Mouse (Mus musculus): ENCODE measurements around the gene Tufm. TPM values are rescaled to one million over a fixed set of nuclear protein-coding genes. Genes with fewer than 3 reads are reported as not detected.

The Tufm gene
- polyA plus RNA-seq, 1 experiment, result 43.5 TPM

- peaks cover 2% of the 10 kb centered on the region; the same call in 1 of the 2 replicates for H3K27me3 ChIP-seq (ENCODE audit: control insufficient read depth, insufficient read depth, low read length)
- peaks cover 10% of the 10 kb centered on the region for H3K4me1 ChIP-seq (ENCODE audit: control insufficient read depth, insufficient read depth, low read length)
- H3K4me3 ChIP-seq (ENCODE audit: control insufficient read depth, low read depth, low read length), result peak overlapping the region; percentile 29
- no peaks in the 10 kb centered on the region for H3K36me3 ChIP-seq (ENCODE audit: control insufficient read depth, insufficient read depth, low read length)
- H3K27ac ChIP-seq (ENCODE audit: control insufficient read depth, insufficient read depth, low read depth, low read length), result no peak overlapping the region
- no peak for TF ChIP-seq POLR2A (IDR thresholded peaks at IDR 0.05; ENCODE audit: control insufficient read depth, low read depth, low read length)
- TF ChIP-seq CTCF (IDR thresholded peaks at IDR 0.05; ENCODE audit: control insufficient read depth, insufficient read depth, insufficient replicate concordance, low read depth, low read length), result no peak
Measured at GRCm38 (mm10) chr7:126536466-126536865, 49.3 kb downstream of the Tufm start.

GRCm38 (mm10) chr7:126537820-126538585 lies 50.8 kb downstream of the Tufm start:
- Histone ChIP-seq H3K36me3 (ENCODE audit: control insufficient read depth, insufficient read depth, low read length) (no peaks in the 10 kb centered on the region), H3K4me3 (ENCODE audit: control insufficient read depth, low read depth, low read length) (no peak overlapping the region), H3K27ac (ENCODE audit: control insufficient read depth, insufficient read depth, low read depth, low read length) (no peak overlapping the region), H3K4me1 (ENCODE audit: control insufficient read depth, insufficient read depth, low read length) (peaks cover 10% of the 10 kb centered on the region), H3K27me3 (ENCODE audit: control insufficient read depth, insufficient read depth, low read length) (peaks cover 2% of the 10 kb centered on the region; the same call in 1 of the 2 replicates)
- TF ChIP-seq CTCF (IDR thresholded peaks at IDR 0.05; ENCODE audit: control insufficient read depth, insufficient read depth, insufficient replicate concordance, low read depth, low read length) (no peak), POLR2A (IDR thresholded peaks at IDR 0.05; ENCODE audit: control insufficient read depth, low read depth, low read length) (no peak)

Other genes starting within 250 kb of the Tufm start
- gene Sbk1, start 214.7 kb upstream of the Tufm start, polyA plus RNA-seq (2012; rRNA removed), result 8.8 and 9.9 TPM in 2 replicates
- gene Lat, start 117.8 kb upstream of the Tufm start, polyA plus RNA-seq (2012; rRNA removed), result 0.53 and 0.57 TPM in 2 replicates
- 30.9 and 44.2 TPM in 2 replicates for gene Spns1, start 109.9 kb upstream of the Tufm start, polyA plus RNA-seq (2012; rRNA removed)
- gene Nfatc2ip, start 90.6 kb upstream of the Tufm start, polyA plus RNA-seq (2012; rRNA removed), result 39.4 and 41.3 TPM in 2 replicates
- gene Cd19, start 72.5 kb upstream of the Tufm start, polyA plus RNA-seq (2012; rRNA removed), result 1.8 TPM in 2 replicates
- gene Rabep2, start 58.6 kb upstream of the Tufm start, polyA plus RNA-seq (2012; rRNA removed), result 17.6 and 17.7 TPM in 2 replicates
- gene Atp2a1, start 24.3 kb upstream of the Tufm start, polyA plus RNA-seq (2012; rRNA removed), result 1.5 and 1.6 TPM in 2 replicates
- 39.2 and 41.1 TPM in 2 replicates for gene Sh2b1, start 11.9 kb upstream of the Tufm start, polyA plus RNA-seq (2012; rRNA removed)
- 666 and 681 TPM in 2 replicates for gene Atxn2l, start 16.1 kb downstream of the Tufm start, polyA plus RNA-seq (2012; rRNA removed)
- gene Eif3c, start 79.0 kb downstream of the Tufm start, polyA plus RNA-seq (2012; rRNA removed), result 144 and 157 TPM in 2 replicates
- gene Apobr, start 97.6 kb downstream of the Tufm start, polyA plus RNA-seq (2012; rRNA removed), result 0.16 and 1.3 TPM in 2 replicates
- 34.9 and 42.7 TPM in 2 replicates for gene Cln3, start 98.5 kb downstream of the Tufm start, polyA plus RNA-seq (2012; rRNA removed)
- gene Il27, start 107.6 kb downstream of the Tufm start, polyA plus RNA-seq (2012; rRNA removed), result not detected in 2 replicates
- gene Nupr1, start 143.5 kb downstream of the Tufm start, polyA plus RNA-seq (2012; rRNA removed), result 1.4 and 2.6 TPM in 2 replicates
- 405 and 485 TPM in 2 replicates for gene Sgf29, start 161.9 kb downstream of the Tufm start, polyA plus RNA-seq (2012; rRNA removed)
- gene Sult1a1, start 189.1 kb downstream of the Tufm start, polyA plus RNA-seq (2012; rRNA removed), result 5.8 and 7.1 TPM in 2 replicates
- gene Bola2, start 208.0 kb downstream of the Tufm start, polyA plus RNA-seq (2012; rRNA removed), result 35.7 and 38.7 TPM in 2 replicates
- gene Slx1b, start 208.4 kb downstream of the Tufm start, polyA plus RNA-seq (2012; rRNA removed), result 8.3 and 9.5 TPM in 2 replicates
- gene Coro1a, start 220.4 kb downstream of the Tufm start, polyA plus RNA-seq (2012; rRNA removed), result 2.5 and 2.6 TPM in 2 replicates